ENCODE assay signal across 26 mouse cellular contexts in genomic region chr11:53003811-53004210, GRCm38 (mm10).
A peak's percentile ranks its signal among the peaks of the same experiment; 100 is the strongest.
DNase-seq lines count a peak whose midpoint lies in the region; ATAC-seq and TF ChIP-seq lines count a peak whose summit lies in the region.
"Had no signal": no experiment of that assay in that cellular context is flagged by ENCODE, and none has a peak within 500 bp of the region (broad histone marks: within the 10 kb centered on the region; RNA-seq: fewer than 3 reads in every experiment).

No protein-coding gene starts in this region.

- peaks cover 12% of the 10 kb centered on the region for H3K4me1 ChIP-seq in embryonic facial prominence, embryonic 13.5 days
- H3K4me1 ChIP-seq in embryonic facial prominence, embryonic 10.5 days: peaks cover 5% of the 10 kb centered on the region; the same call in 1 of the 2 replicates
- 0 out of 2 replicates have a peak, but pooled peaks cover 8% of the 10 kb centered on the region for H3K4me1 ChIP-seq in heart, embryonic 10.5 days
- no peaks in the 10 kb centered on the region; the same call in 1 of the 2 replicates for H3K4me1 ChIP-seq in lung, embryonic 14.5 days (ENCODE audit: insufficient read depth)
- H3K4me1 ChIP-seq: forebrain, embryonic 13.5 days had no signal

- no peak overlapping the region for H3K4me3 ChIP-seq in embryonic facial prominence, embryonic 13.5 days
- H3K4me3 ChIP-seq in embryonic facial prominence, embryonic 10.5 days: no peak overlapping the region
- H3K4me3 ChIP-seq in heart, embryonic 10.5 days: no peak overlapping the region
- H3K4me3 ChIP-seq in lung, embryonic 14.5 days (ENCODE audit: low read depth, low read length): no peak overlapping the region
- H3K4me3 ChIP-seq: erythroblast, embryonic 14.5 days; forebrain, embryonic 13.5 days; gastrocnemius, adult 2 months; heart, embryonic 13.5 days had no signal

- 55% methylated on average over 9 of the region's 9 CpGs for WGBS in embryonic facial prominence, embryonic 13.5 days
- 88% methylated on average over 9 of the region's 9 CpGs for WGBS in embryonic facial prominence, embryonic 10.5 days
- 84% methylated on average over 9 of the region's 9 CpGs for WGBS in heart, embryonic 10.5 days
- 56% methylated on average over 9 of the region's 9 CpGs for WGBS in lung, embryonic 14.5 days

- DNase-seq in embryonic facial prominence, embryonic 10.5 days (ENCODE audit: low spot score): no peak
- DNase-seq in heart, embryonic 10.5 days (ENCODE audit: low spot score): peak; percentile 13
- no peak for DNase-seq in heart, adult 9 months (ENCODE audit: low spot score in 2 of 2)
- peak; percentile 74 for DNase-seq in lung, embryonic 14.5 days
- no peak for DNase-seq in lung, postnatal 14 days
- DNase-seq in testis, postnatal 10 days (ENCODE audit: low spot score): no peak
- DNase-seq: adrenal gland, postnatal 25 days; B cell, adult 2 months; cerebellum, adult 11-12 months; cerebellum, adult 8-10 months; cerebellum, postnatal 36 days; embryo, embryonic 11 days; forebrain, postnatal 0 days; gastrocnemius, adult 2 months; gastrocnemius, postnatal 14 days; kidney, adult 18-20 months had no signal

- H3K27ac ChIP-seq in embryonic facial prominence, embryonic 13.5 days: peak overlapping the region; percentile 28; the same call in 1 of the 2 replicates
- no peak overlapping the region for H3K27ac ChIP-seq in embryonic facial prominence, embryonic 10.5 days (replicated peaks)
- no peak overlapping the region for H3K27ac ChIP-seq in heart, embryonic 10.5 days
- no peak overlapping the region for H3K27ac ChIP-seq in lung, embryonic 14.5 days (ENCODE audit: low read depth)
- H3K27ac ChIP-seq: forebrain, embryonic 13.5 days; gastrocnemius, adult 2 months; heart, embryonic 13.5 days; hindbrain, embryonic 14.5 days; hindbrain, postnatal 0 days had no signal

- H3K4me2 ChIP-seq in embryonic facial prominence, embryonic 13.5 days: no peak overlapping the region
- H3K4me2 ChIP-seq in lung, embryonic 14.5 days: no peak overlapping the region
- H3K4me2 ChIP-seq: forebrain, embryonic 13.5 days; heart, embryonic 13.5 days; hindbrain, embryonic 14.5 days had no signal

- no peaks in the 10 kb centered on the region for H3K27me3 ChIP-seq in embryonic facial prominence, embryonic 13.5 days
- no peaks in the 10 kb centered on the region for H3K27me3 ChIP-seq in embryonic facial prominence, embryonic 10.5 days (replicated peaks; ENCODE audit: low read depth, poor library complexity, severe bottlenecking)
- H3K27me3 ChIP-seq in heart, embryonic 10.5 days (ENCODE audit: insufficient read depth, poor library complexity, severe bottlenecking): no peaks in the 10 kb centered on the region
- H3K27me3 ChIP-seq in lung, embryonic 14.5 days (ENCODE audit: insufficient read depth, low read length): no peaks in the 10 kb centered on the region
- H3K27me3 ChIP-seq: forebrain, embryonic 13.5 days had no signal

- TF ChIP-seq CTCF in lung, embryonic 14.5 days (IDR thresholded peaks at IDR 0.05; ENCODE audit: low read depth): no peak

- no peaks in the 10 kb centered on the region for H3K36me3 ChIP-seq in embryonic facial prominence, embryonic 13.5 days
- no peaks in the 10 kb centered on the region for H3K36me3 ChIP-seq in embryonic facial prominence, embryonic 10.5 days (replicated peaks)
- H3K36me3 ChIP-seq in heart, embryonic 10.5 days: no peaks in the 10 kb centered on the region
- H3K36me3 ChIP-seq in lung, embryonic 14.5 days (ENCODE audit: insufficient read depth): no peaks in the 10 kb centered on the region
- H3K36me3 ChIP-seq: G1E; heart, embryonic 13.5 days had no signal

- no peak overlapping the region for H3K9ac ChIP-seq in embryonic facial prominence, embryonic 13.5 days
- no peak overlapping the region for H3K9ac ChIP-seq in lung, embryonic 14.5 days
- H3K9ac ChIP-seq: forebrain, embryonic 13.5 days; forebrain, postnatal 0 days; heart, embryonic 13.5 days; hindbrain, embryonic 14.5 days had no signal

- ATAC-seq in embryonic facial prominence, embryonic 13.5 days (ENCODE audit: insufficient number of reproducible peaks, insufficient read depth, low FRiP score, low TSS enrichment, low read depth): no peak
- ATAC-seq in lung, embryonic 14.5 days (ENCODE audit: insufficient read depth): no peak
- ATAC-seq: forebrain, embryonic 13.5 days; forebrain, postnatal 0 days; hindbrain, postnatal 0 days; inflammation-experienced regulatory T-cells, adult 6 months; intestine, embryonic 16.5 days; Patski had no signal

- no peaks in the 10 kb centered on the region for H3K9me3 ChIP-seq in embryonic facial prominence, embryonic 13.5 days
- H3K9me3 ChIP-seq in embryonic facial prominence, embryonic 10.5 days: 0 out of 2 replicates have a peak, but pooled peaks cover 3% of the 10 kb centered on the region
- no peaks in the 10 kb centered on the region for H3K9me3 ChIP-seq in heart, embryonic 10.5 days
- H3K9me3 ChIP-seq in lung, embryonic 14.5 days (ENCODE audit: low read depth, low read length): no peaks in the 10 kb centered on the region

Comparison
In these comparisons a context has a peak if more than half of its experiments do, and no peak if none do; other contexts are left out.
1. DNase-seq: peak in heart, embryonic 10.5 days (single experiment) and lung, embryonic 14.5 days (single experiment); none in embryonic facial prominence, embryonic 10.5 days (single experiment), heart, adult 9 months (0 of 2), lung, postnatal 14 days (single experiment) and testis, postnatal 10 days (single experiment).